Mouse (Mus musculus): ENCODE results near the gene Cct5.

DNA sequence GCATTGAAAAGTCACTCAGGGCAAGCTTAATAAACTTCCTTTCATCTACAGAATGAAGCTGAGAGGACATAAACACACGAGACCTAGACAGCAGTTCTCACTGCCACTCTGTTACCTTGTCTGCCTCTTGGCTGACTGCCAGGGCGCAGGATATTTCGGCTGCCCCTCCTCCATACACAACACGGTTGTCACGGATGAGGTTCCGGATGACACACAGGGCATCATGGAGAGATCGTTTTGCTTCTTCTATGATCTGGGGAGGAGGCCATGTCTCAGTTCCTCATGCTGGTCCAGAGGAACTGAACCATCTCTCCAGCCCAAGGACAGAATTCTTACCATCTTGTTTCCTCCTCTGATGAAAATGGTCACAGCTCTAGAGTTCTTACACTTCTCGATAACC lies 9.1 kb downstream of the Cct5 start:
- TF ChIP-seq POLR2A (IDR thresholded peaks at IDR 0.05; ENCODE audit: low read depth, low read length) (no peak), CTCF (conservative IDR thresholded peaks at IDR 0.05 in 1 of 2, IDR thresholded peaks at IDR 0.05 in 1 of 2; ENCODE audit: low read depth in 2 of 2, low read length in 2 of 2) (no peak), SMC3 (IDR thresholded peaks at IDR 0.05; ENCODE audit: low read depth, low read length) (no peak), CHD1 (IDR thresholded peaks at IDR 0.05; ENCODE audit: low read depth, low read length) (no peak), RAD21 (IDR thresholded peaks at IDR 0.05; ENCODE audit: low read depth, low read length) (no peak), EP300 (IDR thresholded peaks at IDR 0.05; ENCODE audit: low read length) (no peak), ZC3H11A (IDR thresholded peaks at IDR 0.05; ENCODE audit: low read depth, low read length) (no peak), USF1 (IDR thresholded peaks at IDR 0.05; ENCODE audit: low read depth, low read length) (no peak), JUND (conservative IDR thresholded peaks at IDR 0.05; ENCODE audit: low read depth, low read length) (no peak), RCOR1 (conservative IDR thresholded peaks at IDR 0.05; ENCODE audit: low read depth, low read length) (no peak), E2F4 (IDR thresholded peaks at IDR 0.05; ENCODE audit: insufficient replicate concordance, low read depth, low read length) (no peak), TCF12 (IDR thresholded peaks at IDR 0.05; ENCODE audit: low read depth, low read length) (no peak)

All from CH12.LX (cell line).